8 mouse cellular contexts compared by ENCODE assay signal in genomic region chr9:65195053-65195452, GRCm38 (mm10). TPM values are rescaled to one million over a fixed set of nuclear protein-coding genes. Genes with fewer than 3 reads are reported as not detected.
DNase-seq lines count a peak whose midpoint lies in the region; ATAC-seq and TF ChIP-seq lines count a peak whose summit lies in the region.

TSS of gene Parp16 (plus strand) at chr9:65195353.

- peak within 1 kb of the TSS; percentile 2; the same call in 1 of the 2 replicates for H3K9ac ChIP-seq in forebrain, embryonic 14.5 days (ENCODE audit: low read length)
- peak within 1 kb of the TSS; percentile 43 for H3K9ac ChIP-seq in liver, embryonic 14.5 days (replicated peaks)

- no peak for ATAC-seq in G1E (ENCODE audit: extremely low read depth, insufficient number of reproducible peaks, low FRiP score, poor library complexity, severe bottlenecking)
- no peak for ATAC-seq in forebrain, embryonic 14.5 days
- ATAC-seq in liver, embryonic 14.5 days (ENCODE audit: insufficient read depth) = no peak

- 0 out of 2 replicates have a peak within 1 kb of the TSS, but pooled peaks have one; percentile 27 for H3K4me3 ChIP-seq in heart, embryonic 10.5 days
- no peak within 1 kb of the TSS; the same call in 1 of the 2 replicates for H3K4me3 ChIP-seq in G1E (ENCODE audit: low read depth, low read length)
- H3K4me3 ChIP-seq in forebrain, embryonic 14.5 days (ENCODE audit: low read depth, low read length) = no peak within 1 kb of the TSS
- no peak within 1 kb of the TSS for H3K4me3 ChIP-seq in liver, embryonic 14.5 days (ENCODE audit: insufficient read depth in 1 of 2, low read depth in 2 of 2, low read length in 2 of 2)

- intact Hi-C loops in left cerebral cortex, postnatal 14 days (cut with DNase I) = no loop called here

- H3K9me3 ChIP-seq in heart, embryonic 10.5 days = no peaks in the 10 kb centered on the region
- H3K9me3 ChIP-seq in G1E (replicated peaks) = peaks cover 2% of the 10 kb centered on the region; the same call in 1 of the 2 replicates
- no peaks in the 10 kb centered on the region for H3K9me3 ChIP-seq in forebrain, embryonic 14.5 days (replicated peaks; ENCODE audit: control insufficient read depth, low read length)
- no peaks in the 10 kb centered on the region for H3K9me3 ChIP-seq in liver, embryonic 14.5 days (ENCODE audit: control insufficient read depth, low read length)

- H3K36me3 ChIP-seq in heart, embryonic 10.5 days = no peaks in the 10 kb centered on the region
- no peaks in the 10 kb centered on the region for H3K36me3 ChIP-seq in G1E (replicated peaks)
- H3K36me3 ChIP-seq in forebrain, embryonic 14.5 days (ENCODE audit: control insufficient read depth, insufficient read depth, low read length) = no peaks in the 10 kb centered on the region
- no peaks in the 10 kb centered on the region for H3K36me3 ChIP-seq in liver, embryonic 14.5 days (replicated peaks; ENCODE audit: control insufficient read depth, insufficient read depth, low read depth)

- no peak for DNase-seq in heart, embryonic 10.5 days (ENCODE audit: low spot score)
- no peak for DNase-seq in heart, adult 18-20 months
- no peak for DNase-seq in G1E (ENCODE audit: low spot score)
- DNase-seq in forebrain, embryonic 14.5 days (ENCODE audit: low spot score) = no peak
- no peak for DNase-seq in liver, embryonic 14.5 days (ENCODE audit: low read depth in 3 of 3, low spot score in 3 of 3)
- no peak for DNase-seq in ovary, postnatal 14 days (ENCODE audit: low spot score)
- DNase-seq in left cerebral cortex, postnatal 14 days (ENCODE audit: low spot score in 2 of 2) = no peak
- no peak for DNase-seq in gastrocnemius, postnatal 25 days

- H3K27me3 ChIP-seq in heart, embryonic 10.5 days (ENCODE audit: insufficient read depth, poor library complexity, severe bottlenecking) = no peaks in the 10 kb centered on the region
- 0 out of 2 replicates have a peak, but pooled peaks cover 2% of the 10 kb centered on the region for H3K27me3 ChIP-seq in G1E (ENCODE audit: insufficient read depth, low read length)
- H3K27me3 ChIP-seq in forebrain, embryonic 14.5 days (replicated peaks; ENCODE audit: control insufficient read depth, insufficient read depth, low read length) = no peaks in the 10 kb centered on the region
- no peaks in the 10 kb centered on the region for H3K27me3 ChIP-seq in liver, embryonic 14.5 days (ENCODE audit: control insufficient read depth, insufficient read depth, low read length)

- 0 out of 2 replicates have a peak within 1 kb of the TSS, but pooled peaks have one; percentile 12 for H3K4me2 ChIP-seq in forebrain, embryonic 14.5 days (ENCODE audit: low read length)
- peak within 1 kb of the TSS; percentile 32 for H3K4me2 ChIP-seq in liver, embryonic 14.5 days (ENCODE audit: low read depth)

- peak within 1 kb of the TSS; percentile 92; the same call in 1 of the 2 replicates for H3K27ac ChIP-seq in heart, embryonic 10.5 days
- peak within 1 kb of the TSS; percentile 76 for H3K27ac ChIP-seq in forebrain, embryonic 14.5 days (ENCODE audit: low read depth, low read length)
- H3K27ac ChIP-seq in liver, embryonic 14.5 days = peak within 1 kb of the TSS; percentile 73

- TF ChIP-seq EP300 in liver, embryonic 14.5 days (IDR thresholded peaks at IDR 0.05; ENCODE audit: low read depth) = no peak

- TF ChIP-seq CTCF in G1E (IDR thresholded peaks at IDR 0.05; ENCODE audit: low read depth, low read length) = no peak
- no peak for TF ChIP-seq CTCF in liver, embryonic 14.5 days (IDR thresholded peaks at IDR 0.05; ENCODE audit: low read depth)

- 84% methylated on average over 4 of the region's 4 CpGs for WGBS in heart, embryonic 10.5 days
- 86% methylated on average over 4 of the region's 4 CpGs for WGBS in forebrain, embryonic 14.5 days
- 71% methylated on average over 4 of the region's 4 CpGs for WGBS in liver, embryonic 14.5 days (ENCODE audit: insufficient replicate concordance)

- H3K4me1 ChIP-seq in heart, embryonic 10.5 days = peaks cover 40% of the 10 kb centered on the region
- H3K4me1 ChIP-seq in G1E (ENCODE audit: insufficient read depth, low read depth, low read length) = peaks cover 42% of the 10 kb centered on the region
- peaks cover 10% of the 10 kb centered on the region for H3K4me1 ChIP-seq in forebrain, embryonic 14.5 days (ENCODE audit: control insufficient read depth, insufficient read depth, low read length)
- peaks cover 35 to 51% of the 10 kb centered on the region in 2 experiments for H3K4me1 ChIP-seq in liver, embryonic 14.5 days (replicated peaks; ENCODE audit: control insufficient read depth in 2 of 2, insufficient read depth in 2 of 2, low read length in 1 of 2)

RNA-seq across cellular contexts. Expression of gene Parp16, which starts in this region (rescaled TPM):
- polyA plus RNA-seq in heart, embryonic 10.5 days (2016; fragmentation: Nextera tagmentation; extraction: Ambion mirVana) = 4.8 and 5.8 TPM in 2 replicates
- 1 to 10 TPM; 2.3 to 2.9 TPM for total RNA-seq in heart, adult 18-20 months (2021)
- total RNA-seq in G1E (2014; fragmentation: Nextera tagmentation) = 14.8 and 19.5 TPM in 2 replicates
- total RNA-seq in G1E (2017) = 7.7 and 7.8 TPM in 2 replicates
- 15.9 and 19.4 TPM in 2 replicates for polyA plus RNA-seq in G1E (2012)
- polyA plus RNA-seq in forebrain, embryonic 14.5 days (2014; fragmentation: Nextera tagmentation; extraction: Ambion mirVana) = 4.2 and 4.4 TPM in 2 replicates
- polyA plus RNA-seq in liver, embryonic 14.5 days (2012; rRNA removed) = 4.9 and 5.7 TPM in 2 replicates
- 7.2 and 9.3 TPM in 2 replicates for polyA plus RNA-seq in liver, embryonic 14.5 days (2014; fragmentation: Nextera tagmentation; extraction: Ambion mirVana)
- 1 to 10 TPM; 3.1 to 3.9 TPM for total RNA-seq in left cerebral cortex, postnatal 14 days (2021)
- total RNA-seq in gastrocnemius, postnatal 25 days (2021) = 1 to 10 TPM; 3.8 to 5.3 TPM
